Mouse (Mus musculus): ENCODE measurements around the gene Ptpa.
"Not testable (repeated sequence)": the region's sequence is repeated elsewhere in the genome, so short reads cannot be mapped to it uniquely, and the experiment has no call there.

The Ptpa gene

GRCm38 (mm10) chr2:30402351-30402826 is 13.4 kb upstream of the Ptpa start:
- no peak for DNase-seq (ENCODE audit: low read depth, low spot score)

- no peak for DNase-seq (ENCODE audit: low read depth, low spot score)
These were observed 13.0 kb upstream of the Ptpa start for GRCm38 (mm10) chr2:30402843-30403242.

- no peak for DNase-seq (ENCODE audit: low read depth, low spot score)
These were observed 12.0 kb upstream of the Ptpa start for GRCm38 (mm10) chr2:30403870-30404269.

GRCm38 (mm10) chr2:30407221-30407620 is 8.6 kb upstream of the Ptpa start:
- no peak for DNase-seq (ENCODE audit: low read depth, low spot score)

GRCm38 (mm10) chr2:30407778-30408177 is 8.1 kb upstream of the Ptpa start:
- DNase-seq (ENCODE audit: low read depth, low spot score), result no peak

- DNase-seq (ENCODE audit: low read depth, low spot score), result no peak
These were observed 7.3 kb upstream of the Ptpa start for GRCm38 (mm10) chr2:30408452-30409100.

GRCm38 (mm10) chr2:30409454-30410176 is 6.2 kb upstream of the Ptpa start:
- DNase-seq (ENCODE audit: low read depth, low spot score), result no peak

GRCm38 (mm10) chr2:30413038-30413973 is 2.5 kb upstream of the Ptpa start:
- no peak for DNase-seq (ENCODE audit: low read depth, low spot score)

- no peak for DNase-seq (ENCODE audit: low read depth, low spot score)
These were observed 1.7 kb upstream of the Ptpa start for GRCm38 (mm10) chr2:30414101-30414500.

- DNase-seq (ENCODE audit: low read depth, low spot score), result no peak
These were observed 1.2 kb upstream of the Ptpa start for GRCm38 (mm10) chr2:30414681-30415080.

- DNase-seq (ENCODE audit: low read depth, low spot score), result no peak
These were observed 493 bp upstream of the Ptpa start, which contains the start of gene Crat for GRCm38 (mm10) chr2:30415157-30415935. TSS of gene Crat (minus strand) at chr2:30415813.

- DNase-seq (ENCODE audit: low read depth, low spot score), result no peak
These were observed 768 bp downstream of the Ptpa start for GRCm38 (mm10) chr2:30416649-30416965.

GRCm38 (mm10) chr2:30417154-30417553 is 1.3 kb downstream of the Ptpa start:
- DNase-seq (ENCODE audit: low read depth, low spot score), result not testable (repeated sequence)

- no peak for DNase-seq (ENCODE audit: low read depth, low spot score)
These were observed 1.8 kb downstream of the Ptpa start for GRCm38 (mm10) chr2:30417595-30418165.

GRCm38 (mm10) chr2:30418259-30418658 is 2.4 kb downstream of the Ptpa start:
- DNase-seq (ENCODE audit: low read depth, low spot score), result no peak

- no peak for DNase-seq (ENCODE audit: low read depth, low spot score)
These were observed 3.3 kb downstream of the Ptpa start for GRCm38 (mm10) chr2:30419112-30419511.

GRCm38 (mm10) chr2:30421432-30421831 is 5.6 kb downstream of the Ptpa start:
- DNase-seq (ENCODE audit: low read depth, low spot score), result no peak

- no peak for DNase-seq (ENCODE audit: low read depth, low spot score)
These were observed 13.3 kb downstream of the Ptpa start for GRCm38 (mm10) chr2:30429156-30429555.

GRCm38 (mm10) chr2:30435326-30436155 is 19.7 kb downstream of the Ptpa start:
- peak; percentile 52 for DNase-seq (ENCODE audit: low read depth, low spot score)

- DNase-seq (ENCODE audit: low read depth, low spot score), result no peak
These were observed 20.3 kb downstream of the Ptpa start for GRCm38 (mm10) chr2:30436156-30436545.

All from retina, adult 2 months (tissue).